Mouse (Mus musculus) MEL (cell line): ENCODE results near the gene Mef2b.

Experiments used
- CTCF ChIP-seq, 3 experiments: IDR thresholded peaks in 2 of 3; conservative IDR thresholded peaks in 1 of 3; 2 replicates each; pipeline ENCODE4 v1.5.1; 2011 to 2012; ENCODE audit warnings: low read length in 3 of 3, low read depth in 2 of 3, mild to moderate bottlenecking in 2 of 3, improper control_type of control experiment in 1 of 3, inconsistent platforms in 1 of 3, mixed read lengths in 1 of 3, moderate library complexity in 1 of 3; ENCODE audit not compliant: control insufficient read depth in 1 of 3, insufficient read depth in 1 of 3, poor library complexity in 1 of 3, severe bottlenecking in 1 of 3
- GABPA ChIP-seq: IDR thresholded peaks from 2 replicates; pipeline ENCODE4 v1.6.1; 2012; ENCODE audit warnings: low read depth, mild to moderate bottlenecking, inconsistent platforms, low read length, improper control_type of control experiment, moderate library complexity
- GATA1 ChIP-seq: IDR thresholded peaks from 2 replicates; pipeline ENCODE4 v1.6.1; 2011; ENCODE audit warnings: low read depth, low read length, improper control_type of control experiment
- JUND ChIP-seq: IDR thresholded peaks from 2 replicates; pipeline ENCODE4 v1.6.1; 2011; ENCODE audit warnings: low read depth, mild to moderate bottlenecking, improper control_type of control experiment, low read length
- MAX ChIP-seq: IDR thresholded peaks from 2 replicates; pipeline ENCODE4 v1.6.1; 2011; ENCODE audit warnings: low read length, improper control_type of control experiment
- POLR2A ChIP-seq, 2 experiments: IDR thresholded peaks; 2 replicates each; pipeline ENCODE4 v1.6.1; 2011 to 2012; ENCODE audit warnings: low read length in 2 of 2, mild to moderate bottlenecking in 2 of 2, control low read depth in 1 of 2, improper control_type of control experiment in 1 of 2, low read depth in 1 of 2, moderate library complexity in 1 of 2; ENCODE audit not compliant: control insufficient read depth in 1 of 2, insufficient read depth in 1 of 2, poor library complexity in 1 of 2
- POLR2AphosphoS5 ChIP-seq: IDR thresholded peaks from 2 replicates; pipeline ENCODE4 v1.6.1; 2012; ENCODE audit warnings: low read depth, borderline replicate concordance, mild to moderate bottlenecking, inconsistent platforms, low read length, moderate library complexity, mixed read lengths
- RAD21 ChIP-seq: IDR thresholded peaks from 2 replicates; pipeline ENCODE4 v1.6.1; 2011; ENCODE audit warnings: mild to moderate bottlenecking, low read depth, low read length, improper control_type of control experiment
- USF1 ChIP-seq: IDR thresholded peaks from 2 replicates; pipeline ENCODE4 v1.6.1; 2014; ENCODE audit warnings: low read depth, mild to moderate bottlenecking, inconsistent platforms, low read length, improper control_type of control experiment, moderate library complexity
- ZC3H11A ChIP-seq: IDR thresholded peaks from 2 replicates; pipeline ENCODE4 v1.6.1; 2012; ENCODE audit warnings: low read depth, mild to moderate bottlenecking, inconsistent platforms, low read length, improper control_type of control experiment
- ZKSCAN1 ChIP-seq: IDR thresholded peaks from 2 replicates; pipeline ENCODE4 v1.6.1; 2012; ENCODE audit warnings: low read depth, mild to moderate bottlenecking, inconsistent platforms, low read length, improper control_type of control experiment, moderate library complexity

GRCm38 (mm10) chr8:70131166-70131883 lies 8.2 kb upstream of the Mef2b start, which contains the start of gene Nr2c2ap:
- peak; percentile 85 for TF ChIP-seq MAX
- TF ChIP-seq RAD21 = no peak
- TF ChIP-seq USF1 = 0 out of 2 replicates have a peak, but pooled peaks have one; percentile 5
- TF ChIP-seq GATA1 = no peak
- no peak for TF ChIP-seq CTCF (IDR thresholded peaks at IDR 0.05 in 2 of 3, conservative IDR thresholded peaks at IDR 0.05 in 1 of 3; ENCODE audit: control insufficient read depth in 1 of 3, insufficient read depth in 1 of 3, low read depth in 2 of 3, low read length in 3 of 3, poor library complexity in 1 of 3, severe bottlenecking in 1 of 3)
- TF ChIP-seq POLR2AphosphoS5 = no peak
- TF ChIP-seq POLR2A (IDR thresholded peaks at IDR 0.05; ENCODE audit: control insufficient read depth in 1 of 2, insufficient read depth in 1 of 2, low read depth in 1 of 2, low read length in 2 of 2, poor library complexity in 1 of 2) = peak; percentile 79 to 96
- TF ChIP-seq ZC3H11A = no peak
- TF ChIP-seq GABPA = no peak
- TF ChIP-seq JUND = no peak
- TF ChIP-seq ZKSCAN1 = no peak
